Mouse (Mus musculus) testis, adult 2 months (tissue): ENCODE data around the gene Supt4a. TPM values are rescaled to one million over a fixed set of nuclear protein-coding genes. Genes with fewer than 3 reads are reported as not detected.

Experiments used
- H3K27ac ChIP-seq: fragments of 200-500 bp; 2 replicates; pipeline ENCODE4 v1.5.1; 2012; ENCODE audit warnings: low read depth, low read length; ENCODE audit not compliant: control insufficient read depth, insufficient read depth
- H3K27me3 ChIP-seq: fragments of 200-500 bp; 2 replicates; pipeline ENCODE4 v1.6.1; 2012; ENCODE audit warnings: mild to moderate bottlenecking, low read length, moderate library complexity; ENCODE audit not compliant: control insufficient read depth, insufficient read depth
- H3K36me3 ChIP-seq: fragments of 200-500 bp; 2 replicates; pipeline ENCODE4 v1.6.1; 2012; ENCODE audit warnings: mild to moderate bottlenecking, low read length; ENCODE audit not compliant: control insufficient read depth, insufficient read depth
- H3K4me1 ChIP-seq: fragments of 200-500 bp; 2 replicates; pipeline ENCODE4 v1.6.1; 2012; ENCODE audit warnings: low read length; ENCODE audit not compliant: control insufficient read depth, insufficient read depth
- H3K4me3 ChIP-seq: fragments of 200-500 bp; 2 replicates; pipeline ENCODE4 v1.5.1; 2012; ENCODE audit warnings: low read depth, mild to moderate bottlenecking, low read length, moderate library complexity, mixed read lengths; ENCODE audit not compliant: control insufficient read depth
- CTCF ChIP-seq: fragments of 200-500 bp; IDR thresholded peaks from 2 replicates; pipeline ENCODE4 v1.5.1; 2012; ENCODE audit warnings: low read depth, mild to moderate bottlenecking, inconsistent platforms, low read length, moderate library complexity; ENCODE audit not compliant: control insufficient read depth, insufficient read depth, insufficient replicate concordance
- POLR2A ChIP-seq: fragments of 200-500 bp; IDR thresholded peaks from 2 replicates; pipeline ENCODE4 v1.6.1; 2012; ENCODE audit warnings: low read depth, mild to moderate bottlenecking, inconsistent platforms, low read length, moderate library complexity; ENCODE audit not compliant: control insufficient read depth
- polyA plus RNA-seq: library from polyadenylated mRNA; depleted of rRNA; stranded (reverse); fragments of >200 nt; gene quantifications from 2 replicates; pipeline ENCODE4 v1.2.3, GENCODE M21; 2012

Supt4a gene
- polyA plus RNA-seq, 1 experiment: 54.9 TPM

- H3K4me1 ChIP-seq: peaks cover 7% of the 10 kb centered on the region
- TF ChIP-seq CTCF (no peak), POLR2A (no peak)
- no peaks in the 10 kb centered on the region for H3K36me3 ChIP-seq
- H3K4me3 ChIP-seq: no peak overlapping the region
- H3K27me3 ChIP-seq: no peaks in the 10 kb centered on the region
- no peak overlapping the region for H3K27ac ChIP-seq
These were observed 25.2 kb upstream of the Supt4a start for GRCm38 (mm10) chr11:87712188-87712587.

GRCm38 (mm10) chr11:87715999-87716398, 21.4 kb upstream of the Supt4a start:
- no peak for TF ChIP-seq CTCF
- TF ChIP-seq POLR2A: no peak
- Histone ChIP-seq H3K27ac (no peak overlapping the region), H3K4me1 (no peaks in the 10 kb centered on the region)

GRCm38 (mm10) chr11:87719526-87719925, 17.8 kb upstream of the Supt4a start:
- Histone ChIP-seq H3K27ac (no peak overlapping the region), H3K36me3 (no peaks in the 10 kb centered on the region), H3K4me1 (no peaks in the 10 kb centered on the region), H3K4me3 (no peak overlapping the region), H3K27me3 (no peaks in the 10 kb centered on the region)
- no peak for TF ChIP-seq CTCF
- no peak for TF ChIP-seq POLR2A

More at GRCm38 (mm10) chr11:87715999-87716398, 21.4 kb upstream of the Supt4a start:
- no peaks in the 10 kb centered on the region for H3K27me3 ChIP-seq
- H3K4me3 ChIP-seq: no peak overlapping the region
- H3K36me3 ChIP-seq: no peaks in the 10 kb centered on the region

- H3K4me3 ChIP-seq: no peak overlapping the region
- H3K27ac ChIP-seq: no peak overlapping the region
- H3K4me1 ChIP-seq: no peaks in the 10 kb centered on the region
- no peak for TF ChIP-seq CTCF
- no peak for TF ChIP-seq POLR2A
- H3K27me3 ChIP-seq: no peaks in the 10 kb centered on the region
- no peaks in the 10 kb centered on the region for H3K36me3 ChIP-seq
These were observed 17.0 kb upstream of the Supt4a start for GRCm38 (mm10) chr11:87720324-87720723.

GRCm38 (mm10) chr11:87720839-87721238, 16.5 kb upstream of the Supt4a start:
- Histone ChIP-seq H3K27me3 (no peaks in the 10 kb centered on the region), H3K4me3 (no peak overlapping the region), H3K27ac (no peak overlapping the region), H3K4me1 (no peaks in the 10 kb centered on the region), H3K36me3 (no peaks in the 10 kb centered on the region)
- TF ChIP-seq CTCF (no peak), POLR2A (no peak)

GRCm38 (mm10) chr11:87722168-87722567, 15.2 kb upstream of the Supt4a start:
- no peak overlapping the region for H3K27ac ChIP-seq
- TF ChIP-seq CTCF (no peak), POLR2A (no peak)
- no peaks in the 10 kb centered on the region for H3K4me1 ChIP-seq
- no peaks in the 10 kb centered on the region for H3K36me3 ChIP-seq
- no peaks in the 10 kb centered on the region for H3K27me3 ChIP-seq
- no peak overlapping the region for H3K4me3 ChIP-seq

- H3K27ac ChIP-seq: no peak overlapping the region
These were observed 14.5 kb upstream of the Supt4a start for GRCm38 (mm10) chr11:87722891-87723290.

GRCm38 (mm10) chr11:87725515-87725914, 11.8 kb upstream of the Supt4a start:
- TF ChIP-seq CTCF (no peak), POLR2A (no peak)
- H3K4me3 ChIP-seq: no peak overlapping the region

More at GRCm38 (mm10) chr11:87722891-87723290, 14.5 kb upstream of the Supt4a start:
- H3K4me3 ChIP-seq: no peak overlapping the region
- no peaks in the 10 kb centered on the region for H3K4me1 ChIP-seq
- H3K36me3 ChIP-seq: no peaks in the 10 kb centered on the region
- H3K27me3 ChIP-seq: no peaks in the 10 kb centered on the region
- TF ChIP-seq POLR2A (no peak), CTCF (no peak)

More at GRCm38 (mm10) chr11:87725515-87725914, 11.8 kb upstream of the Supt4a start:
- H3K27me3 ChIP-seq: no peaks in the 10 kb centered on the region
- H3K27ac ChIP-seq: no peak overlapping the region
- no peaks in the 10 kb centered on the region for H3K4me1 ChIP-seq
- no peaks in the 10 kb centered on the region for H3K36me3 ChIP-seq
